Mouse (Mus musculus): ENCODE results near the gene Chml.

The Chml gene

DNA sequence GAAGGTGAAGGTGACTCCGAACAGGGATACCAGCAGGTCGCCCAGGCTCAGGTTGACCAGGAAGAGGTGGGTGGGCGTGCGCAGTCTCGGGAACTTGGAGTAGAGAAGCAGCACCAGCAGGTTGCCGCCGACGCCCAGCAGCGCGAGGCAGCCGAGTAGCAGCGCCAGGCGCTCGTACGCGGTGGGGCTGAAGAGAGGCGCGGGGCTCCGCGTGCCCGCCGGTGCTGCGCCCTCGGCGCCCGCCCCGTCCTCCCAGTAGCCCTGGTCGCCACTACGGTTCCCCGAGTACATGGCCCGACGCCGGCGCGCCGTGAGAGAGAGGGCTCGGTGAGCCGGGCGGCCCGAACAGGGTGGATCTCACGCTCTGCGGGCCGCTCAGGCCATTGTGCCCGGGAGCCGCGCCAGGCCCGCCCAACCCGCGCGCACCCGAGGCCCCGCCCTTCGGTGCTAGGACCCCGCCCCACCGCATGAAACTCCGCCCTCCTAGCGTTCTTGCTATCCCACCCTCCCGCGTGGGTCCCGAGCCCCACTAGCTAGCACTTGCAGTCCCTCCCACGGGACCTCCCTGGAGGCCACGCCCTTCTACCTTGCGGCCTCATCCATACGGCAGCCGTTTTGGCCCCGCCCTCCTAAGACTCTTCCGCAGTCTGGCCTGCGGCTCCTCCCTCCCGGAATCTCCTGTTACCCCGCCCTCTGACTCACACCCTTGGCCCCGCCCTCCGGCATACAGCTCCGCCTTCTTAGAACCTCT, at the start of gene Chml, which contains the start of gene Opn3:
TSS of gene Chml (minus strand) at position 656 of the 751 bp plus-strand sequence.
TSS of gene Opn3 (minus strand) at position 531 of the 751 bp plus-strand sequence.
- DNase-seq = peak; percentile 99

DNA sequence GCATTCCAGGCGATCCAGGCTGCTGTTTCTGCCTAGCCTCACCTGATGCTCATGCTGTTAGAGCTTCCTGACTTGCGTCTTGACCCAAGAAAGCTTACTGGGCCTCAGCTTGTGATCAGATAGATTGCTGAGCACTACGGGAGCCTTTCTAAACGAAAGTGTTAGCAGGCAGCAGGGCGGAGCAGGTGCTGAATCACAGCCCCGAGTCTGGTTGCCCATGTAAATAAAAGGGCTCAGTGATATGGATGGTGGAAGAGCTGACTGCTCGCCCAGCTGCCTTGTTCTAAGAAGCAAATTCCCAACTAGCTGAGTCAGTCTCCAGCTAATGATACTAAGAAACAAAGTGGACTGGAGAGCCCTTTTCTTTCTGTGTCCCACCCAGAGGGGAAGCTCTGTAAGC, 33.1 kb upstream of the Chml start:
- no peak for DNase-seq

DNA sequence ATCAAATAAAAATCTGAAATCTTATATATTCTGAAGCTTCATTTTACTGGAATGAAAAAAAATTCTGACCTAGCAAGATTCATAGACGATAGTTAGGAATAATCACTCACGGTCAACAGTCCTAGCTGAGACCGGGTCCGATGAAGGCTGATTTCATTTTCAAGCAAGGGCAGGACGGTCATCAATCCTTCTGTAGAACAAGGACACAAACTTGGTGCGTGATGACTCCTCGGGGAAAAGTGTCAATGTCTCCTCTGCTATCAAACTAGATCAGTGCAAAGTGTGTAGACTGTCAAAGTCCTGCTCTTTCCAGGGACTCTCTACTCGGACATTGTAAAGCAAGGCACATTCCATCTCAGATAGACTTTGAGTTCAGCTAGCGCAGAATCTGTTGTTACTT, 24.1 kb upstream of the Chml start:
- no peak for DNase-seq

DNA sequence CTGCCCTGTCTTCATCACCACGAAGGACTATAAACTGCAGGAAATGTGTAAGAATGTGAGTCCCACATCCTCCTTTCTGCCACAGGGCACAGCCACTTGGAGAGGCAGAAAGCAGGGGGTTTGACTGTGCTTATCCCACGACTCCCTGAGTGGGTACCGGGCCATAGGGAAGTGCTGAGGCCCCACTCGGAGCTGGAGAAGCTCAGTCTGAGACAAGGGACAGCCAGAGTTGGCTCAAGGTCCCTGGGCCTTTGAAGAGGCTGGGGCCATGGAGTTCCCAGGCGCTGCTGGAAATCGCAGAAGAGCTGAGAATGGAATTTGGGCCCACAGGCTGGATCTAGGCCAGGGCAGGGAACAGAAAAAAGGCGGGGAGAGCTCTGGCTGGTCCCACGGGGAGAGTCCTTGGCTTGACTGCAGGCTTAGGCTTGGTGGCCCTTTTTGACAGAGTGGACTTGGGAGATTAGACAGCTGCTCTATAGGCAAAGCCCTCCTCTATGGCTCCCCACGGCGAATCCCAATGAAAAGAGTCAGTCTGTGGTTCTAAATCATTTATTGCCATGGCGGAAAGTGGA, 19.7 kb upstream of the Chml start:
- DNase-seq = no peak

- DNase-seq = no peak
Observed at GRCm38 (mm10) chr1:175708013-175708412, 15.3 kb upstream of the Chml start.

- DNase-seq = no peak
Observed at GRCm38 (mm10) chr1:175707599-175707998, 14.9 kb upstream of the Chml start.

- no peak for DNase-seq
Observed at GRCm38 (mm10) chr1:175701145-175701544, 8.4 kb upstream of the Chml start.

GRCm38 (mm10) chr1:175699796-175700195, 7.1 kb upstream of the Chml start:
- no peak for DNase-seq

DNA sequence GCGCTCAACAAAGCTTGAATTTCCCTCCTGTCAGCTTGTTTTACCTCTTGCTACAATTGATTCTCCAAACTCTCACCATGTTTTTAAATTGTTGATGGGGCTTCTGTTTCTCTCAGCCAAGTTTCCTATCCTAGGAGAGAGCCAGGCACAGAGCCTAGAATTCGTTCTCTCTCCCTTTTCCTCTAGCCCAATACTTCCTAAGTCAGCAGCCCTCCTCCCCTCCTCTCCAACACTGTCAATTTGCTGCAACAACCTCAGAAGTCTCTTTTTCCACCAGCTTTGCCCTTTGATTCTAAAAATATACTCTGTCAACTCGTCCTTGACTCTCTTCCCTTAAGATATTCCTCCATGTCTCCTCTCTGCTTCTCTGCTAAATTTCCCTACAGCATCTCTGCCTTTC, 6.7 kb upstream of the Chml start:
- DNase-seq = no peak

DNA sequence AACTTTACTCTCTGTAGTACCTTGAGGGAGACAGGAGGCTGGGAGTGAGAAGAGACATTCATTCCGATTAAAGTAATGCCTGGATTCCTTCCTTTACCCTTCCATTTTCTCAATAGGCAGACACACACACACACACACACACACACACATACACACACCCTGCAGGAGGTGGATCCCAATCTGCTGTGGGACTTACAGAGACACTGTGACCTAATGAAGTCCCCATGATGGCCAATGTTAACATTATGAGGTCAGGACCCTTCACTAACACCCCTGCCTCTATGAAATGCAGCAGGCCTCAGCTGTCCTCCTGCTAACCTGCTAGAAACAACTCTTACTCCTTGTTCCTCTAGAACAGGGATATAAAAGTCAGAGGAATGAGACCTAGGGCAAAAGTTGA, 5.6 kb upstream of the Chml start, which contains the start of gene Wdr64:
TSS of gene Wdr64 (plus strand) at position 301 of the 400 bp plus-strand sequence.
- no peak for DNase-seq

- no peak for DNase-seq
Observed at GRCm38 (mm10) chr1:175693429-175693960, 794 bp upstream of the Chml start.

DNA sequence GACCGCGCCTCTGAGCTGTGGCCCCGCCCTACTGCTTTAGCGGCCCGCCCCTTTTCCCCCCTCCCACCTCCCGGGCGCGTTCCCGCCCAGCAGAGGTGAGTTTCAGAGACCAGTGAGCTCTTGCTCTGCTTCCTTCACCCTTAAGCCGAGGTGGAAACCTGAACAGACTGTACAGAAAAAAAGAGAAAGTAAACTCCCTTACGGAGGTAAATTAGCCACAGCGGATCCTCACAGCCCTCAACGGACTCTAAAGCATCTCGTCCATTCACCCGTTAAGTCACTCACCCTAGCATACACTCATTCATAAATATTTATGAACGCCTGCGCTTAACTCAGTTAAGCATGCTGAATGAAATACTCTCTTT, 278 bp upstream of the Chml start:
- DNase-seq = no peak

DNA sequence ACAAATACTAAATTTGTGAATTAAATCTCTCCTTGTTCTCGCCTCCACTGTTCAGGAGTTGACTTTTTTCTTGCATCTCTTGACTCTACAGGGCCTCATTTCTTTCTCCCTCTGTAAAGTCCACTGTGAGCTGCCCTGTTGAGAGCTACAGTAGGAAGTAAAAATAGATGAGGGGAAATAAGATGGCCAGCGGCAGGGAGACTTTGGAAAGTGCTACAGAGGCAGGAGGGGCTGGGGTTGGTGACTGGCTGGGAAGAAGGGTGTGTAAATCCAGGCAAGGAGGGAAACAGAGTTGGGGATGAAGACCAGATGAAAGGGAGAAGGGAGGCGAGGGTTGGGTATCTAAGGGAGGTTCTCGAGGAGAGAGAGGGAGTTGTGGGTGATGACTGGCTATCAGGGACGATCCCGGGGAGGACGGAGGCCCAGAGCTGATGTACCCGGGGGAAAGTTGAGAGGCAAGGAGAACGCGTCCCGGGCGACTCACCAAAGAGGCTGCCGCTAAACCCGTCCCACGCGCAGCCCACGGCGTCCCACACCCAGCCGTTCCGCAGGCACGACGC, 935 bp downstream of the Chml start:
- peak; percentile 10 for DNase-seq

GRCm38 (mm10) chr1:175680995-175681394, 11.7 kb downstream of the Chml start:
- no peak for DNase-seq

GRCm38 (mm10) chr1:175677459-175677858, 15.2 kb downstream of the Chml start:
- DNase-seq = no peak

DNA sequence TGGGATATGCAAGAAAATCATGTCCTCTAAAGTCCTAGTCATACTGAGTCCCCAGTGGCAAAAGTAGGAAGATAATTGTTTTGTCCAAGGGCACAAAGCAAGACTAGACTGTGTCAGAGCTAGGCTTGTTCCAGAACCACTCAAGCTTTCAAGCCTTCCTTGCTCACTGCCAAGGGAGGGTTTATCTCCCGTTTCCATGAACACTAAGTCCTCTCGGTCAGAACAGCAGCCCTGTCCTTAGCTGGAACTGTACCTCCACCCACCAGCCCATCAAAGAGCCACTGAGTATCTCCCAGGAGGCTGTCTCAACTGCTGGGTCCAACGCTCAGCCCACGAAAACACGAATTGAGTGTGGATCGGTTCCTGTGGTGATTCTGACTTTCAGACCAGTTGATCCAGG, 17.6 kb downstream of the Chml start:
- DNase-seq = no peak

- DNase-seq = no peak
Observed at GRCm38 (mm10) chr1:175673563-175674325, 19.0 kb downstream of the Chml start.

DNA sequence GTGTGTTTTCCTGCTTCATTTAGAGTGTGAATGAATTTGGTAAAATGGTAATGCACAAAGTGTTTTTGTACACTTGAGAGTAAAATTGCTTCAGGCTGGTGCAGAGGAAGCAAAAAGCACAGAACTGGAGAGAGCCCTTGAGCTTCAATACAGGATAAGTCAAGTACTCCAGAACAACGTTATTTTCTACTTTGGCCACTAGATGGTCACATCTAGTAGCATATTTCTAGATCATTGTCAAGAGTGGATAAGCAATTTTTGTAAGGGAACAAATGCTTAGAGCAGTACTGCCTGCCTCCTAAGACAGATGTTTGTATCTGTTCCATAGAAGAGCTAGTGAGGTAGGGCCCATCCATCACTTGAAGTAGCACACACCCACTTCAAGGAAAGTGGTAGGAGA, 21.1 kb downstream of the Chml start:
- no peak for DNase-seq

- DNase-seq = no peak
Observed at GRCm38 (mm10) chr1:175670042-175670441, 22.7 kb downstream of the Chml start.

DNA sequence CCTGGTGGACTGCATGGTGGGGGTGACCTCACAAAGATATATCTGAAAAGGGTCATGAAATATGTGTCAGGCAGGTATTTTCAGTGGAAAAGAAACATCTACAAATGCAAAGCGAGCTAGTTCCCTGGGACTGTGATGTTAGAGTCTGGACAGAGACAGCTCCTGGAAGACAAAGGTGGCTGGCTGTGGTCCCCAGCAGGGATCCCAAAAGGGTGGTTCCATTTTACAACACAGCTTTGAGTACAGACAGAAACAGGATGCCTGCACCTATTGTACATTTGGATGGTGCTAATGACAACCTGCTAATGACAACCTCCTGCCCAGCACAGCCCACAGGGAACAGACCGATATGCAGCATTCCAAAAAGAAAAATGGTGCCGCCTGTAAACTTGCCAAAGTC, 23.2 kb downstream of the Chml start:
- DNase-seq = no peak

DNA sequence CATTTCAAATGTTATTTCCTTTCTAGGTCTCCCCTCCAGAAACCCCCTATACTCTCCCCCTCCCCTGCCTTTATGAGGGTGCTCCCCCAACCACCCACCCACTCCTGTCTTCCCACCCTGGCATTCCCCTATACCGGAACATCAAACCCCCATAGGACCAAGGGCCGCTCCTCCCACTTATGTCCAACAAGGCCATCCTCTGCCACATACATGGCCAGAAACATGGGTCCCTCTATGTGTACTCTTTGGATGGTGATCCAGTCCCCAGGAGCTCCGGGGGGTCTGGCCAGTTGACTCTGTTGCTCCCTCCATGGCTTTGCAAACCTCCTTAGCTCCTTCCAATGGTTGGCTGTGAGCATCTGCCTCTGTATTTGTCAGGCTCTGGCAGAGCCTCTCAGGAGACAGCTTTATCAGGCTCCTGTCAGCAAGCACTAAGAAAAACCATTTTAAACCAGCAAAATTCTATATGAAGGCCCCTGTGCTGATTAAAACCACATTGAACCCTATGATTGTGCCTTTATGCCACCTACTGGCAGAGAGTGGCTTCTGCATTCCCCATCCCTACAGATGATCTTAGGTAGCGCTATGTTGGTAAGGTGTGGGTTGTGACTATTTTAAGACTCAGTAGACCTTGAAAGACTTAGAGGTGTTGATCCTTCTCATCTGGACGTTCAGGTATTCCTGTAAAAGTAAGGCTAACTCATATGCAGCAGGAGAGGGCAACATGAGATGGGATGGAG, 23.9 kb downstream of the Chml start:
- DNase-seq = no peak

DNA sequence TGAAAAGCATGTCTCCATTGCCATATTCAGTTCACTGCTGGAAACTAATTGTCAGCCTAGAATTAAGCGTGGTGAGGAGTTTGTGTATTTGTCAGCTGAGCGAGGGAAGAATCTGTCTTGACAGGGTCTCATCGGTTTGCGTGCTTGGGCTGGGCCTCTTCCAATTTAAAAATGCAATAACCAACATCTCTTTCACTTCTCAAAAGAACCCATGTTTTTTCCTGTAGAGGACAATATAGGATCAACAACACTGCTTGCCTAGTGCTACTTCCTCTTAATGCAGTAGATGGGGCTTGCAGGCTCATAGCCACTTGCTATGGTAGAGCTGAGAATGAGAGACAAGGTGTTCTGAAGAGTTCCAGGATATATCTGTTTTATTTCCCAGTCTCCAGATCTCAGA, 32.8 kb downstream of the Chml start:
- no peak for DNase-seq

DNA sequence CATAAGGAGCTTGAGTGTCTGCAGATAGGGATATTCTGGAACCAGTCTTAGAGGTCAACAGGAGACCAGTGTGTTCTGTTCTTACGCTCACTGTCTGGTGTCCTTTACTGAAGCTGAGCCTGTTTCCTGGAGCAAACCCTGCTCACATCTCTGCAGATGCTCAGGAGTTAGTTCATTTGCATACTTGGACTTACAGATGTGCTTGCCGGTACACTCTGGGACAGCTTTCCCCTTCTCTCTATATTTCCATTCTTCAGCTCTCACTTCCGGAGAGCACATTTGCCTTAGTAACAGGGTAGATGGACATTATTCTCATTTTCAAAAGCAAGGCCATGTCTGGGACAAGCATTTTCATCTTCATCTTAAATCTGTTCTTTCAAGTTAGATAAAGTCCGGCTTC, 44.1 kb downstream of the Chml start:
- DNase-seq = no peak

All from lung, postnatal 14 days (tissue).